Mouse (Mus musculus) ES-E14 (cell line): ENCODE data around the gene Rnf187.

Source experiments
- HCFC1 ChIP-seq: IDR thresholded peaks from 2 replicates; pipeline ENCODE4 v1.6.1; 2012; ENCODE audit warnings: low read length, inconsistent platforms, borderline replicate concordance; ENCODE audit not compliant: insufficient read depth
- ZC3H11A ChIP-seq: IDR thresholded peaks from 2 replicates; pipeline ENCODE4 v1.6.1; 2012; ENCODE audit warnings: low read depth, mild to moderate bottlenecking, inconsistent platforms, low read length, borderline replicate concordance

GRCm38 (mm10) chr11:58918759-58919158, 20.0 kb downstream of the Rnf187 start:
- no peak for TF ChIP-seq ZC3H11A
- TF ChIP-seq HCFC1, result no peak
